Mouse (Mus musculus) thymus, postnatal 14 days (tissue): ENCODE results near the gene Spag7.
A peak's percentile ranks its signal among the peaks of the same experiment; 100 is the strongest.

Experiments
- DNase-seq: peaks from one replicate; pipeline ENCODE4 v3.0.0; 2021

Gene Spag7

DNA sequence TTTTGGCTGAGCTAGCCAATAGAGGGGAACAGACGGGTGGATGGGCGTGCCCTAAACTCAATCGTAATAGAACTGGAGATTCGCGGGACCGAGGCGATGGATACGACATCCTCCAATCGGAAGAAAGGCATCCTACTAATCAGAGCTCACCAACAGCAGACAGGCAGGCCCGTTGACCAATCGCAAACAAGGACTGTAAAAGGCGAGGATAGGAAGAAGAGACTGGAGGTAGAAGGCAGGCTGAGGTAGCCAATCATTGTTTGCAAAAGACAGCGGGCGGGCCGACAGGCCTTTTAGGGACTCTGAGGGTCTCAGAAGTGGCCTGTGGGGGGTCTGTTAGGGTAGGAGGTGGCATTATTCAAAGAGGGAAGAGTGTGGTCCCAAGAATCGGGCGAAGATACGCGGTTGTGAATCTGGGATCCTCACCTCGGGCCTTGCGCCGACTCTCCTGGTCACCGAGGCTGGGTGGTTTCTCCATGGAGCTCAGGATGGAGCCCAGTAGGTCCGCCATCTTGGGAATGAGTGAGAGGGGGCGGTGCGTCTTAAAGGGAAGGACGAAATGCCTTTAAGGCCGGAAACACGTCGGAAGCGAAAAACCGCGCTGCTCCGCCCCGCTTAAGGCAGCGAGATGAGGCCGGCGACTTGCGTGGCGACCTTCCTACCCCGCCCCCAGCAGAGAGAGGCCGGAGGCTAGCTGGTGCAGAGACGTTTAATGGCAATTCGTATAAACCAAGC lies at the start of gene Spag7:
Spag7 (minus strand) TSS at position 646 of the 735 bp plus-strand sequence.
- peak; percentile 94 for DNase-seq

DNA sequence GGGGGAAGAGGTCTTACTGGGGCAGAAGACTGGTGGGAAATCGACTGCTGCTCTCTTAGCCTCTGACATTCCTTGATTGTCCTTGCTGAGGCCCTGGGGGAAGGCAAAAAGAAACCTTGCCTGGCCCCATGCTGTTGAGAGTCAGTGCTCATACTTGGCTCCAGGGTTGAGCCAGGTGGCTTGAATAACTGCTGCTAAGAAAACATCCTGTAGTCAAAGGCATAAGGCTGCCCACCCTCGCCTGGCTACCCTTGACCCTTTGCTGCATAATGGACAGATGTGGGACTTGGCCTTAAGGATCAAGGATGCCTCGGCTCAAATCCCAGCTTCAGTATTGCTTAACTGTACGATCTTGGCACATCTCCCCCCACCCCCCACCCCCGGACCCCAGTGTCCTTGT lies 49.3 kb upstream of the Spag7 start:
- no peak for DNase-seq

DNA sequence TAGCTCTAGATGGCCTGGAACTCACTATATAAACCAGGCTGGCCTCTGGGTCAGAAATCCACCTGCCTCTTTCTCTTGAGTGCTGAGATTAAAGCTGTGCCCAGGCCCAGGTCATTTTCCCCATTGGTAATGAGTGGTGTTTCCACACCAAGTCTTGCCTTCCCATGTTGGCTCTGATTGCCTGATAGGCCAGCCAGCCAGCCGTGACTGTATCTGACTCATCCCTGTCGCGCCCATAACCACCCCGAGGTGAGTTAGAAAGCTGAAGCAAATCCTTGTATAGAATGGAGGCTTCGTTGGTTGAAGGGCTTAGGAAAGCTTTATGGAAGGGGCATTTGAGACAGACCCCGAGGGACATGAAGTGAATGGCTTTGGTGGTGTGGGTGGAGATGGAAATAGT lies 46.6 kb upstream of the Spag7 start:
- no peak for DNase-seq

DNA sequence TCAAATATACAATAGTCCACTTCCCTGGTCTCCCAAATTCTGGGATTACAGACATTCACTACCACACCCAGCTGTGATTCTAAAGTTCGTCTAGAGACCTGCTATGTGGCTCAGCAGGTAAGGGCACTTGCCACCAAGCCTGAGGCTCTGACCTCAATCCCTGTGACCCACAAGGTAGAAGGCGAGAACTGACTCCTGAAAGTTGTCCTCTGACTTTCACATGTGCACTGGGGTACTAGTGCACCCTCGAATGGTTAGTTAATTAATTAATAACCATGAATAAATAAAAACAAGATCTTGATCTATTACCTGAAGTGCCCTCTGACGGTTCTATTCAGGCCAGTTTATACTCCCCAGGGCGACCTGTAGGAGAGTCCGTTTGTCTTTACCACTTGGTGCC lies 44.0 kb upstream of the Spag7 start:
- DNase-seq, result no peak

DNA sequence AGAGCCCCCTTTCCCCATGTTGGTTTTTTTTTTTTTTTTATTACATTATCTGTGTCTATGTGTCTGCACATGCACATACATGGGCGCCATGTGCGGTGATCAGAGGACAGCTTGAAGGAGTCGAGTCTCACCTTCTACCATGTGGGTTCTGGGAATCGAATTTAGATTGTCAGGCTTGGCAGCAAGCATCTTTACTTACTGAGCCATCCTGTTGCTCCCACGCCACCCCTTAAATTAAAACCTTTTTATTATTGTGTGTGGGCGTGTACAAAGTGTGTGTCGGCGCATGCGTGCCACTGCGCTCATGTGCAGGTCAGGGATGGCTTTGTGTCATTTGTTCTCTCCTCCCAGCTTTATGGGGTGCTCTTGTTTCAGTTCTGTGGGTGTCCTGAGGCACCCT lies 41.8 kb upstream of the Spag7 start:
- DNase-seq, result no peak

DNA sequence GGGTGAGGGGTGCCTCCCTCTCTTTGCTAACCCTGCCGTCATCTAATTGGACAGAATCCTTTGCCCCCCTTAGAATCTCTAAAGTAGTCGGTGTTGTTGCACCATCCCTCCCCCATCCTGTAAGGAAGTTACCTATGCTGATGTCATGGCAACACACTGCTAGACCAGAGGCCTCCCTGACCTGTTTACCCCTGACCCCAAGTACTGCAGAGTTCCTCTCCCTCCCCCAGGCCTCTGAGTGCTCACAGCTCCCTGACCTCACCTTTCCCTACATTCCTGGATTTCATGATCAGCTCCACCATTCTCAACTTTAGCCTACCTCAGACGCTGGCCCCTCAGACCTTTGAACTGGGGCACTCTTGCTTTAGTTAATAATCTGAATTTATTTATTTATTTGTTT lies 36.9 kb upstream of the Spag7 start:
- DNase-seq, result no peak

DNA sequence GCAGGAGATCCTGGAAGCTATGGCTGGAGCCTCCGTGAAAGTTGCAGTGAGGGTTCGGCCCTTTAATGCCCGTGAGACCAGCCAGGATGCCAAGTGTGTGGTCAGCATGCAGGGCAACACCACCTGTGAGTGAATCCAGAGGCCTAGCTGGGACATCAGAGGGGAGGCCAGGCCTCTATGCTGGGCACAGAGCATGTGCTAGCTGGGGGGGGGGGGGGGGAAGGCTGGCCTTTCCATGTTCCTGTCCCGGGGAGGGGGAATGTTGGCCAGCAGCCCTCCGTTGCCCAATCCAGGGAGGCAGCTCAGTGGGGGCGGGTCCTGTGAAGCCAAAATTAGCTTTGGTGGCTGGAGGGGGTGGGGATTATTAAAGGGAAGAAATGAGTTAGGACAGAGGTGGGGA lies 33.6 kb upstream of the Spag7 start:
- DNase-seq, result no peak

DNA sequence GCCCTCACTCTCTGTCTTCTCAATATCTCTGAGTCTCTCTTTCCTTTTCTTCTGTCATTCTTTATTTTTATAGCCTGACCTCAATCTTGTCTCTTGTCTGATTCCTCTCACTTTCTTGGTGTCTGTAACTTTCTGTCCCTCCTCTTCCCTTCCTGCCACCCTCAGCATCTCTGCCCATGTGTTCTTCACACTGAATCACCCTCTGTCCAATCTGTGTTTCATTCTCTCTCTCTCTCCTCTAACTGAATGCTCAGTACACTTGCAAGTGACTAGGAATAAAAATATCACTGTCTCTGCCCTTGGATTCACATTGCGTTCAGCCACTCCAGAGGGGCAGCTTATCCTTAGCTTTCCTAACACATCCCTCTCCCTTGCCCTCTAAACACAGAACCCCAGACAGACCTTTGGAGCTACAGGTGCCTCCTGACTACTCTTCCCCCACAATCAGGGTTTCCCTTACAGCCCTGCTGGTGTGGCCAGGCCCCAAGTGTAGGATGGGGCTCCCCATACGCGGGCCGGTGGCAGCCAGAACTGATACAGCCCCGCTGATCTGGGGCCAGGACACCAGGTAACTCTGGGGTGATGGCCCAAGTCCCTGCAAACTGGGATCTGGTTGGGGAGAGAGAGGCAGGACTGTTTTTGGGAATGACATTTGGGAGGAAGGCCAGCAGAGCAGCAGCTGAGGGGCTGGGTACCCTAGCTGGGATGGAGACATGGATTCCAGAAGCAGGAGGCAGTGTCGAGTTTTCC lies 32.9 kb upstream of the Spag7 start:
- DNase-seq, result no peak

DNA sequence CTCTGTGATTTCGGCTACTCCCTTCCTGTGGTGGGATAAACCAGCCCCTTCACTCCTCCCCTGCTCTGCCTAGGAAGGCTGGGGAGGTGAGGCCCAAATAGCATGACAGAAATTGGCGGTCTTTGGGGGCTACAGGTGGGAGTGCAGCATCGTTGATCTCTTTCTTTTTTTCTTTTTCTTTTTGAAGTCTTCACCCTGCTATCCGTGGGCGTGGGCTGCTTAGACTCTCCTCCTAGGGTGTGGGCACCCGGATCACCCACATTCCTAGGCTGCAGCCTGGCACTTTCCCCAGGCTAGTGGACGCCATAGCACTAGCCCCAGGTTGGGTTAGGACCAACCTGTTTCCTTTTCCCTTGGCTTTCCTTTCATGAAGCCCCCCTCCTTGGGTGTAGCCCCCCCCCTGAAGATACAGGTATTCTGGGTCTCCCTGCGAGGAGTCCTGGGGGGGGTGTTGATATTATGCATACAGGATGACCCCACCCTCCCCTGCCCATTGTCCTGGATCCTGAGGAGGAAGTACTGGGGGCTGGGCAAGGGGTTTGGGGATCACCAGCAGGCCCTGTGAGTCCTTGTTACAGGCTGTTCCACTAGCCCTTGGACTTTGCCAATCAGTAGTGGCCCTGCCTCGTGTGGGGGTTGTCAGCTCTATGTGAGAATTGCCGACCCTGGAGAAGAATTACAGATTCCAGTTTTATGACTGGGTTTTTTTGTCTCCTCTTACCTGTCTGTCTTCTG lies 32.2 kb upstream of the Spag7 start:
- no peak for DNase-seq

DNA sequence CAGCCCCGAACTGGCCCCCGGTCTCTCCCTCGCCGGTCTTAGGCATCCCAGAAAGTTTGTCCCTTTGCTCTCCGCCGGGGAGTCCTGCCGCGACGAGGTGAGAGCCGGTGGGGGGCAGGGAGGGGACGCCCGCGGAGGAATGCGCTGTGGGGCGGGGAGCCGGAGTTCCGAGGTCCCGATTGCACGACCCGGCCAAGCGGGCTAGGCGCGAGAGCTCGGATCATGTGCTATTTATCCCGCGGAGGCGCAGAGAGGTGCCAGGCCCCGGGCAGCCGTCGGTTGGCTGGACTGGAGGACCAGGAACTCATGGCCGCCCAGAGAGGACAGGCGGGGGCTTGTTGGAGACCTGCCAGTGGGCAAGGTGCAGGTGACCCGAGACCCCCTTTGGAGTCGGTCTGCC lies 31.4 kb upstream of the Spag7 start:
- DNase-seq, result peak; percentile 70

DNA sequence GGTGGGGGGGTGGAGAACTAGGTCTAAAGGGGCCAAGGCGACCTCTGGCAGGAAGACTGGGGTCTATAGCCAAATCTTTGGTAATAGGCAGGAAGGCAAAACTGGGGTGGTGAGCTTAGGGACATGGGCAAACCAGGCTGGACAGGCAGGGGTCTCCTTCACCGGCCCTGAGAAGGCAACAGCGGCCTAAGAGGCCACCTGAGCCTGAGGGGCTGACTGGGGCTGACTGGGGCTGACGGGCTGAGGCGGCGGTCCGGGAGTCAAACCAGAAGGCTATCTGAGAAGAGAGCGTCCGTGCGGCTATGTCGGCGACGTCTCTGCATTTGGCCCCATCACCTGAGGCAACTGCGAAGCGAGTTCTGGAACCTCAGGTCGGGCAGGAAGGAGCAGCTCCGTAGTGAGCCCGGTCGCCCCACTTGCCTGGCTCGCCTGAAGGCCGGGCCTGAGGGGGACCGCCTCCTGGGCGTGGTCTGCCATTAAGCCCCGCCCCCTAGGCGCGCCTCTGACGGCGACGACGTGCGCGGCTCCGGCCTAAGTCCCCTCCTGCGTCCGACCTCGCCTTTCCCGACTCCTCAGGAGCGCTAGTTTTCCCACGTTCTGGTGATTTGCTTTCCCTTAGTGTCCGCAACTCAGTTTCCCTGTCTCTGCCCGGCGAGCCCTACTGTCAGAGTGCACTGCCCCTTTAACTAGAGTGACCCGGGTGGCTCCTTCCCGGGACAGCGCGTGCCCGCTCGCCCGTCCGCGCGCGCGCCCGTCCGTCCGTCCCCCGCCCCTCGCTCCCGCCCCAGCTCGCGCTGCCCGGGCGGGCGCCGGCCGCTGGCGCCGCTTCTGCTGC lies 30.7 kb upstream of the Spag7 start, which contains the start of the genes Inca1 and Kif1c:
Inca1 (minus strand) TSS at position 434 of the 835 bp plus-strand sequence.
Kif1c (plus strand) TSS at position 827 of the 835 bp plus-strand sequence.
- peak; percentile 98 for DNase-seq

DNA sequence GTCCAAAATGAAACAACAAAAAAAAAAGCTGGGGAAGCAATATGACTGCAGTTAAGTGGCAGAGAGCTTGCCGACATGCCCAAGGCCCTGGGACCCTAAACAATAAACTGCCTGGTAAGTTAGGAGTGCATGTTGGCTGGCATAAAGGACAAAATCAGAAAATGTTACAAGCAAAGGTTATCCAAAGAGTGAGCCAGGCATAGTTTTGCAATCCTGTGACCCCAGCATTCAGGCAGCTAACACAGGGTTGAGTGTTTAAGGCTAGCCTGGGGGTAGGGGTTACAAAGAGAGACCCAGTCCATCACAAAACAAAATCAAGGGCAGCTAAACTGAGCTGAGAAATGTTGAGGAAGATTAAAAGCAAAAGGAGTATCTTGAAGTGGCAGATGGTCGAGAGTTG lies 29.8 kb upstream of the Spag7 start:
- DNase-seq, result no peak

DNA sequence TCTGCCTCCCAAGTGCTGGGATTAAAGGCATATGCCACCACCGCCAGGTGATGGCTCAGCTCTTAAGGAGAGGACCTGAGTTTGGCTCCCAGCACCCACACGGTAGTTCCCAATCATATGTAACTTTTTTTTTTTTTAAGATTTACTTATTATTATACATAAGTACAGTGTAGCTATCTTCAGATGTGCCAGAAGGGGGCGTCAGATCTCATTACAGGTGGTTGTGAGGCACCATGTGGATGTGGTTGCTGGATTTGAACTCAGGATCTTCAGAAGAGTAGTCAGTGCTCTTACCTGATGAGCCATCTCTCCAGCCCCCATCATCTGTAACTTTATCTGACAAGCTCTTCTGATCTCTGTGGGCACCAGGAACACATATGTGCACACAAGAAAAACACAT lies 28.2 kb upstream of the Spag7 start:
- no peak for DNase-seq

DNA sequence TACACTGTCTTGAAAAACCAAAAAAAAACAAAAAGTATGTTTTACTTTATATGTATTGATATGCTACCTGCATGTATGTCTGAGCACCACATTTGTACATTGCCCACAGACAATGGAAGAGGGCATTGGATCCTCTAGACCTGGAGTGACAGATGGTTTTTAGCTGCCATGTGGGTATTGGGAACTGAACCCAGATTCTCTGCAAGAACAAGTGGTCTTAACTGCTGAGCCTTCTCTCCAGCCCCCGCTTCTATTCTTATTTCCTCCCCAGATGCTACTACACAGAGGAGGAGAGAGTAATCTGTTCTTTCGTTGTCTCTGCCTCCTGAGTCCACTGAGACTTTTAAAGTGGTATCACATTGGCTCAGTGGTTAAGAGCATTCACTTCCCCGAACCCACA lies 24.3 kb upstream of the Spag7 start:
- no peak for DNase-seq

DNA sequence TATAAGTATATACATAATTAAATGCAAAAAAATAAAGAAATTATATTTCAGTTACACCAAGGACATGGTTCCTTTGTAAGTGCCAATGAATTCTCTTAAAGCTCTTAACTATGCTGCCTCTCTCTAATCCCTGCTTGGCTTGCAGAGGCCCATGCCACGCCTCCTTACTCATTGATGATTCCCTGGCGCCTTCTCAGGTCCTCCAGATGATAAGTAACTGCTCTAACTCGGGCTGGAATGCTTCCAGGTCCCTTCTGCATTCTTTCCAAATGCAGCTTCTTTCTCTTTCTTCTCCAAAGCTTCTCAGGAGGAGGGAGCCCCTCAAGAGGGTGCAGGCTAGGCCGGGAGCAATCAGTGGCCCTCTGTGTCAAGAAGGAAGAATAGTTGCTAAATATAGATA lies 20.4 kb upstream of the Spag7 start:
- DNase-seq, result no peak

DNA sequence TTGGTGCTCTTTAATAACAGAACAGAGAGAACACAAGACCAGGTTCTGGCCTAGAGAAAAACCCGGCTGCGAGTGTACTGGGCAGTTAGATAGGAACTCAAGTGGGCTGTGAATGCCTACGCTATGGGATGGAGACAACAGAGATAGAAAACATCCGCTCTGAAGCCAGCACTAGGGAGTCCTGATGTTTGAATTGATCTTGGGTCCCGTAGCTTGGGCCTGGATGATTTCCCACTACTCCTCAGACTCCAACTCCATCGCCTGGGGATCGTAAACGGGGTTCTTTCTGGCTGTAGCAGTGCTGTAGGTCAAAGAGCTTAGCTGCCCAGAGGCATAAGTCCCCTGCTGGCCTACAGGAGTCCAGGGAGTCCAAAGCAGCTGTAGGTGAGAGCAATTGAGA lies 19.2 kb upstream of the Spag7 start:
- no peak for DNase-seq

DNA sequence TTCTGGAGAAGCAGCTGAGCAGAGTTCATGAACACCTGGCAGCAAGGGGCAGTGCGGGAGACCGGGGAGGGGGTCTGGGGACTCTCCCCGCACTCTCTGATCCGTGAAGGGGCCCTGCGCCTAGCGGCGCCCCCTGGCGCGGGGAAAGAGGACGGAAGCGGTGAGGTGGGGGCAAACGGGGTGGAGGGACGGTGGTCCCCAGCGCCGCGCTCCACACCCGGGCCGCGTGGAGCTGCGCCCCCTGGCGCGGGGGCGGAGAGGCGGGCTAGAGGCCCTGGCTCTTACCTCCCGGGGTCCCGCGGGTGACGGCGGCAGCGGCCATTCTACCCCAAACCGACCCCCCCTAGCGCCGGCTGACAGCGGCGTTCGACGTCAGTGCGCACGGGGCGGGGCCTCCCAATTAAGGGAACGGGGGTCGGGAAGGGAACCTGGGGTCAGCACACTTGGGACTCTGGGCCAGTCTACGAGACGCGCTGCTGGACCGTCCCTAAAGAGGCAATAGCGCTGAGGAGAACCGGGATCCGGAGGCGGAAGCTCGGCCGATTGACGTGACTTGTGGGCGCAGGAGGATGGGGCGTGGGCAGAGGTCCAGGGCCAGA lies 18.5 kb upstream of the Spag7 start, which contains the start of gene Camta2:
Camta2 (minus strand) TSS at position 505 of the 599 bp plus-strand sequence.
- peak; percentile 90 for DNase-seq

DNA sequence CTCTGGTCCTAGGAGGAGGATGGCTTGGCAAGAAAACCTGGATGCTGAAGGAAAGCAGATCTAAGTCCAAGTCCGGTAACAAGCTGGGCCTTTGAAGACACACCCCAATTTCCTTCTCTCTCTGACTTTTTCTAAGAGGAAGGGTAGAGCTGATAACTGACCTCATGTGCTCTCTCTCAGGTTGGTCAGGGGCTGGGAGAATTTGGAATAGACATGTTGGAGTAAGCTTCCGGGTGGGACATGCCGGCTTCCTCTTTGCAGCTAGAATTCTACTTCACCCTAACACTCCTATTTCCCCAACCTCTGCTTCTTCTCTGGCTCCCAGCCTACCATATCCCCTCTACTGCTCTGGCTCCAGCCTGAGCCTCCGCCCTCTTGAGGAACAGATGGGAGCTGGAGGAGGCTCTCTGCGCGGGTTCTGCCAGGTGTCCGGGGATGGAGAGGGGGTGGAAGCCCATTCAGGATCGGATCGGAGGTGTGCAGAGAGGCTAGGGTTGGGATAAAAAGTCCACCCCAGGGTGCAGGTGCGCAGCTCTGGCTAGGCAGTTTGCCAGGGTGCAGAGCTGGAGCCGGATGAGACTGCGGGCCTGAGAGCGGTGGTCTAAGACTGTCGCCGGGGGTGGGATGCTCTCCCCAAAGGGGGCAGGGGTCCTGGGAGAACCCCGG lies 17.8 kb upstream of the Spag7 start:
- no peak for DNase-seq

DNA sequence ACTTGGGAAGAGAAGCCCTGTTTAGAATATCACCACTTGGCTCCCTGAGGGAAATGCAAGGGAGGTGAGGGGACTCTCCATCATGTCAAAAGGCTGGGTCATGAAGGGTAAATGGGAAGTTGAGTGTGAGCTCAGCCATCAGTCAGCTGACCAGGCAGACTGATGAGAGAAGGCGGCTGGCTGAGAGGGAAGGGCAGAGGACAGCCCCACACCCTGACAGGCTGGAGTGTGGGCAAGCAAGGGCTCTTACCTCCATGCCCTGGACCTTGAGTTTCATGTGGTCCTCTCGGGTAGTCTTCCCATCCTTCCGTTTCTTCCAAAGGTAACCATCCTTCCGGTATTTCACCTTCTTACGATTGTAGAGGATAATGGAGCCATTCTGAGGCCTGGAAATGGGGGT lies 14.4 kb upstream of the Spag7 start:
- no peak for DNase-seq

DNA sequence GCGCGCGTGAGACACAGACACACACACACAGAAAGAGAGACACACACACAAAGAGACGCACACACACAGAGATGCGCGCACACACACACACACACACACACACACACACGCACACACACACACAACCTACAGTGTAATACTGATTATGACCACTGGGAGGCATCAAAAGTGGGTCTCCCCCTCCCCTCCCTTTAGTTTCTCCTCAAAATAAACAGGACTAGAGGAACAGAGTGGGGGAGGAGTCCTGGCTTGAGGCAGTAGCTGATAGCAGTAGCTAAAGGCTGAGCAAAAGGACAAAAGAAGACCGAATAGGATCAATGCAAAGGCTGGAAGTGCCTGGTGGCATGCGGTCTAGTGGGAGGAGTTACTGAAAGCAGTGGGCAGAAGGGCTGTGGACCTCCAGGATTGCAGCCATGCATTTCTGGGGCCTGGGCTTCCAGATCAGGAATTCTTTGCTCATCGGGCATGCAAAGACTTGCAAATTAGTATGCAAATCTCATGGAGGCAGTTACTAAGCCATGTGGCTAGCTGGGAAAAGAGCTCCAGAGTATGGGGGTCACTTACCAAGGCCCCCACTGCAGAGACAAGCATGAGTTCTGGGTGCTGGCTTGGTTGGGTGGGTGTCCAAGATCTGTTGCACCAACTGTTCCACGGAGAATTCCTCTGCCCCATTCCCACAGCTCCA lies 12.8 kb upstream of the Spag7 start:
- DNase-seq, result peak; percentile 37

DNA sequence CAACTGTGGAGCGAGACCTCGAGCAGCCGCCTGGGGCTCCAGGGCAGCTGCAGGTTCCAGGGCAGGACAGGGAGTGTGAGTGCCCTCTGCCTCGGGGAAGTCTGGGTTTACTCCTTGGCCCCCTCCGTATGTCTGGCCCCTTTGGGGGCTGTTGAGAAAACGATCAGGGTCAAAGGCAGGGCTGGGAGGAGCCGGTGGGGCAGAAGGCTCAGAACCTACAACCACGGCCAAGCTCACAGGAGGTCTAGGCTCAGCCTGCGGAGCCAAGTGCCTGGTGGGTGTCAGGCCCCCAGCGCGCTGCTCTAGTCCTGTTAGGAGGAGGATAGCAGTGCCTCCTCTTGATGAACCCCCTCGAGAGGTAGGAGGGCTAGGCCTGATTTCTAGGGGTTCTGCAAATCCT lies 12.0 kb upstream of the Spag7 start:
- no peak for DNase-seq
